Mouse (Mus musculus) C2C12 (cell line): Measurements from ENCODE around the gene Fbxw2.
"Not testable (repeated sequence)": the region's sequence is repeated elsewhere in the genome, so short reads cannot be mapped to it uniquely, and the experiment has no call there.

Experiments
- CEBPB ChIP-seq: IDR thresholded peaks from one replicate; pipeline ENCODE4 v1.6.1; 2011; ENCODE audit warnings: low read depth, mild to moderate bottlenecking, control low read depth, moderate library complexity
- CTCF ChIP-seq: IDR thresholded peaks from one replicate; pipeline ENCODE4 v1.5.1; 2011; ENCODE audit not compliant: control insufficient read depth, insufficient read depth, insufficient read length
- FOSL1 ChIP-seq: IDR thresholded peaks from one replicate; pipeline ENCODE4 v1.8.0; 2011; ENCODE audit warnings: mild to moderate bottlenecking, low read length; ENCODE audit not compliant: poor library complexity, insufficient read depth, severe bottlenecking
- MAX ChIP-seq: IDR thresholded peaks from one replicate; pipeline ENCODE4 v1.6.1; 2011; ENCODE audit warnings: mild to moderate bottlenecking, control low read depth
- MYOD1 ChIP-seq: IDR thresholded peaks from one replicate; pipeline ENCODE4 v1.6.1; 2011; ENCODE audit warnings: low read depth; ENCODE audit not compliant: control insufficient read depth, insufficient read length
- MYOG ChIP-seq: IDR thresholded peaks from one replicate; pipeline ENCODE4 v1.6.1; 2011; ENCODE audit not compliant: control insufficient read depth, insufficient read length; ENCODE audit errors: extremely low read depth
- USF1 ChIP-seq: IDR thresholded peaks from one replicate; pipeline ENCODE4 v1.6.1; 2011; ENCODE audit warnings: low read depth, mild to moderate bottlenecking, control low read depth, moderate library complexity

- TF ChIP-seq CTCF, MAX, CEBPB, MYOG, FOSL1, USF1, MYOD1: not testable (repeated sequence)
Measured at GRCm38 (mm10) chr2:34761272-34761671, 64.8 kb downstream of the Fbxw2 start.
